Mouse (Mus musculus): ENCODE measurements around the gene Tarbp2.

The Tarbp2 gene

GRCm38 (mm10) chr15:102526111-102527002 is 8.4 kb downstream of the Tarbp2 start:
- DNase-seq = no peak

DNA sequence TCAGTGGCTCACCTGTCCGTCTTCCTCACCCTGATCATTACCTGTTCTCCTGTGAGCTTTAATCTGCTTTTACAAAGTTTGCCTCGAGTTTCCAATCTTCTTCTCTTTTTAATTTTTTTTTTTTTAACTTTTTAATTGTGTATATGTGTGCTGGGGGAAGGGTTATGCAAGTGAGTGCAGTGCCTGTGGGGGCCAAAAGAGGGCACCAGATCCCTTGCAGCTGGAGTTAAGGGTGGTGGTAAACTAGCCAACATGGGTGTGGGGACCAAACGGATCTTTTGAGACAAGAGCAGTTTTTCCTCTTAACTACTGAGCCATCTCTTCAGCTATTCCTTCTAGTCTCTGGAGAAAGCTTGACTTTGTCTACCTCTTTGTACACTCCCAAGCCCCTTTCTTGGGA is 9.9 kb downstream of the Tarbp2 start:
- DNase-seq = no peak

DNA sequence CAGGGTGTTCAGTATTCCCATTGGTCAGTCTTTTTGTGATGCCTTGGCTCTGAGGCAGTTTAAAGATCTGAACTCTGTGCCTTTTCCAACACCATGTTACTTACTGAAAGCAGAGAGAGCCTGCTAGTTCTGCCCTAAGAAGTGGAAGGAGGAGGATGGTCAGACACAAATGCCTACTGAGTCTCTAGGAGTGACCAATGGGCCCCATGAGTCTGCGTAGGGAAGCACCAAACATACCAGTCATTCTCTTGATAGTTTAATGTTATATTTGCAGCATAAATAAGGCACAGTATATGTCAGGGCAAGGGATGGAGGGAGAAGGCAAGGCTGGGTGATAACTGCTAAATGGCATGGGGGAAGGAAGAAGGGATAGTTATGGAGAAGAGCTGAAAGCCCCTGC is 10.4 kb downstream of the Tarbp2 start:
- DNase-seq = no peak

DNA sequence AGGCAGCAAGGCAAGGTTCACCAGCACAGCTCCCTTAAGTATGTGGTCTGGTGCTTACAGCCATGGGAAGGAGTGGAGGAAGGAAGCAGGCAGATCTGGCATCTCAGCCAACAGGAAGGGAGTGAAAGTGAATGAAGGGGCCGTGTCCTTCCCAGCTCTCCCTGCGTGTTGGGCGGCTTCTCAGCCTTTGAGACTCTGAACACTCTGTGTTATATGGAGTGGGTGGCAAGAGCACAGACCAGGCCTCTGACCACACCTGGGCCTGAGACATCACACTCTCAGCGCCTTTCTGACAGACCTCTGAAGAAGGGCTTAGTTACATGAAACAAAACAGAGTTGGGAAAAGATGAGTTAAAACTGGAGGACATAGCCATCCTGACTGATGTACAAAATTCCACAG is 12.6 kb downstream of the Tarbp2 start:
- no peak for DNase-seq

DNA sequence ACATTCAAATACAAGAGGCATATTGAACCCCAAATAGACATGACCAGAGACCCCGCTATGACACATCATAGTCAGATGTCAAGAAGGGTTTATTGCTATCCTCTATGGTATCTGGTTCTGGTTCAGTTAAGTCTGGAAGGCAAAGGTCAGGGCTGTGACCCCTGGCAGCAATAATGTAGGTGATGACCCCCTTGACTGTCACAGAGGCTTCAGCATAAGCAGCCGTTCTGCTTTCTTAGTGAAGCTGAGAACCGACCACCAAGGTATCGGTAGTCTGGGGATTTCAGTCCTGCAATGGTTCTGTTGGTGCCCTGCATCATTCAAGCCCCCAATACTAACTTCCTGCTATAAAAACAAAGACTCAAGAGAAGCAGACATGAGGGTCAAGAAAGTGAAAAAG is 13.6 kb downstream of the Tarbp2 start:
- no peak for DNase-seq

DNA sequence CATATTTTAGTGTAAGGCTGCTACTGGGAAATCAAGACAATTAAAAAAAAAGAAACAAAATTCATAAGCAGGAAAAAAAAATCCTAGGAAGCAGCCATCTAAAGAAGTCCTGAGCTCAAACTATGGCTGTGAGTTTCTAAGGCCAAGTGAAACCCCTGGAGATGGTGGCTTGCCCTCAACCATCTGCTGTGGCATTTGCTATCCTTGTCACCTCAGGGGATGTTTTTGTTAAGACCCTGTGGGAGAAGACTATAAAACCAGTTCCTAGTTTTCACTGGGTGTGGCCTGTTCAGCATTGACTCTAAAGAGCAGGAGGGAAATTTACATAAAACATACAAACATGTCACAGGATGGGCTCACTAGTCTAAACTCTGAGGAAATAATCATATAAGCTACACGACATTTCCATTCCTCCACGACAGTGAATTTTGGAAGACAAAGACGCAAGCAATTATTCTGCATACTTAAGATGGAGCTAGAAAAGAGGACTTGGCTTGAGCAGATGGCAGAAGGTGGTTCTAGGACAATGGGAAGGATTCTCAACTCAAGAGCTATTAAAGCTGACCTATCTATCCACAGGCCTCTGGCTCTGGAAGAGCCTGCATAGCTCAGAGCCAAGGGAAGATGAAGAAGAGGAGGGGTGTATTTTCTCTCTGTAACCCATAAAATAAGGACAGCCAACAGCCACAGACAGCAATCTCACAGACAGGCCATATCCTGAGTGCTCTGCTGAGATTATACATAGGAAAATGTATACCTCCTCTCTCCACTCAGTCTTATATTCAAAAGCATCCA is 14.3 kb downstream of the Tarbp2 start:
- no peak for DNase-seq

DNA sequence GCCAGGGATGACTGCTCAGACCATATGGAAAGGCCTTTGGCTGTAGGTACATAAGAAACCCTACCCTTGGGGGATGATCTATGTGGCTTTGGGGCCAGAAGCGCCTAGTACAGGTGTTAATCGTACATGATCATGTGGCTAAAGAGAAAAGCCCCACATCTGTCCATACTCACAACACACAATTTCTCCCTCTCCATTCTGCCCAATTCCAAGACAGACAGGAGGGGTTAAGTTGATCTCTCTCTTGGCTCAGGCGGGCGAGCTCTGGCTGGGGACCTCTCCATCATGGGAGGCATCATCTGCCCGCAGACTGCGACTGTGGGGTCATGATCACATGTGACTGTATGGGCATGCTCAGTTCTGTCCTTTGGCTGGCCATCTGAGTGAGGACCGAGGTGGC is 15.9 kb downstream of the Tarbp2 start:
- no peak for DNase-seq

- DNase-seq = no peak
These were observed 26.8 kb downstream of the Tarbp2 start for GRCm38 (mm10) chr15:102544801-102545200.

DNA sequence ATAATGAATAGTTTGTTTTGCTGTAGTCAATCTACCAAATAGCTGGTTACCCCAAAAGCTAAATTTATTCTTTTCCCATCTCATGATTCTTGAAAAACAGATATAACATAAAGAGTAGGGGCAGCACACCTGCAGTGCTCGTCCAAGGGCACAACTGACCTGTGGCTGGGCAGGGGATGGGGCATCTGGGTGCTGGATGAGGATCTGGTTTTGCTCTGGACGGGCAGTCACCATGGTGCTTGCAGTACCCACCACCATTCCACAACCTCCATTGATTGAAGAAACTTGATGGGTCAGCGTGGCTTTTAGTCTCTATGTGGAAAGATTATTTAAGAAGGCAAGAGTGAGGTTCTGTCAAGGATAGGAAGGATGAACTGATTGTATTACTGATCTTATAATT is 28.3 kb downstream of the Tarbp2 start:
- DNase-seq = no peak

DNA sequence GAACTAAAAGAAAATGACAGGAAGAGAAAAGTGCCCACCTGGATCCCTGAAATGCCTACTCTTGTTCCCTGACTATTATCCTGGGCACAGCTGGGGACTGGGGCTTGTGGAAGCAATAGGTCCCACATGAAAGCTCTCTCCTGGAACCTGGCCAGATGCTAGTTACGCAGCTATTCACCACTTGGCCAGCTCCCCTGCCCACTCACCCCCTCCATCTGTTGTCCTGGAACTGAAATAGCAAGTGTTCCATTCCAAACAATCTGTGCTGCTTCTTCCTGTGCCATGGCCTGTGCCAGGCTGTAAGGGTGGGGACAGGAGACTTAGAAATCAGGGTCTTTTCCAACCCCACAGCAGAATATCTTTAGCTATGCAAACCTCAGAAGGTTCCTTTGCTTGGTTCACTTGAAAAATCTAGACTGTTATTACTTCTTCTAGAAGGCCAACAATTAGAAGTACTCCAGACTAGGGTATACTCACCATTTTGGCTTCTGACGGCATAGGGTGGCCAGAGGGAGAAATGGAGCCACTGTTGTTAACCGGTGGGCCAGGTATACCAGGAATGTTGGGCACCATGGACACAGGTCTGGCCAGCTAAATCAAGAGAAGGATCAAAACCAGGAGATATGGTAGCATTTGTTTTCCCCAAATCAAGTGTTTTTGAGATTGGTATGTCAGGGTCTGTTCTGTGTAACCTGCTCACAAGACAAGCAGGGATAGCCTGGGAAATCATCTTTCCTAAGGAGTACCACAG is 28.9 kb downstream of the Tarbp2 start:
- no peak for DNase-seq

GRCm38 (mm10) chr15:102547478-102547877 is 29.5 kb downstream of the Tarbp2 start:
- no peak for DNase-seq

- no peak for DNase-seq
These were observed 34.6 kb downstream of the Tarbp2 start for GRCm38 (mm10) chr15:102552599-102552998.

- DNase-seq = no peak
These were observed 37.6 kb downstream of the Tarbp2 start for GRCm38 (mm10) chr15:102555581-102555980.

GRCm38 (mm10) chr15:102557580-102557979 is 39.6 kb downstream of the Tarbp2 start:
- DNase-seq = no peak

DNA sequence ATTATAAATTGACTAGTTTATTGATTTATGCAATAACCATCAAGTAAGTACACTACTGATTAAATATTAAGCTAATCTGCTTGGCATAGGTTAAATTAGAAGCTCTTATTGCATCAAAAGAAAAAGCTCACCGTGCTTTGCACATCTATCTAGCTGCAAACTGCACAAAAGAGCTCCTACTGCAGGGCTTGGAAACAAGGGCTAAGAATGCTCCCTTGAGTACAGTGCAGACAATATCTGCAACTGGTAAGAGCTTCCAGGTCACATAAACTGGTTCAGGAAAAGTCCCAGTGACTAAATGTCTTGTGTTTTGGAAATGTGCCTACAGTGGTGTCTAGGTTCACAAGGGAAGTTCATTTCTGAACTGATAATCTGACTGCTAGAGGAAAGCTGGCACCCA is 44.5 kb downstream of the Tarbp2 start:
- DNase-seq = no peak

GRCm38 (mm10) chr15:102563061-102563460 is 45.1 kb downstream of the Tarbp2 start:
- no peak for DNase-seq

DNA sequence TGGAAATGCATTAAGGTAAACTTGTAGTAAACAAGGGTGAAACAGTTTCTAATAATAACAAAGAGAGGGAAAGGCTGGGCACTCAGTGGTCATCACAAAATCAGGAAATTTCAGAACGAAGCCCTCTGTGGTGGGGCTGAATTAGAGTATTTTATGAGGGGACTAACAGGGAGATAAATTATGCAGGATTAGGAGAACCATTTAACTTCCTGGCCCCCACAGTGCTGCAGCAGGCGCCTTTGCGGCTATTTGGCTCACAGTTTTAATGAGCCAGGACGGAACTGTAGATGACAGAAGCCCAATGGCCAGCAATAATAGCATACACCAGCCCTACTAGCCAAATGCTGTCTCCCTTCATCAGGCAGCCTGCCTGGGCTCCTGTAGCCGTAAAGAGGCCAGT is 45.7 kb downstream of the Tarbp2 start:
- no peak for DNase-seq

GRCm38 (mm10) chr15:102567849-102568248 is 49.9 kb downstream of the Tarbp2 start:
- no peak for DNase-seq

- DNase-seq = no peak
These were observed 54.1 kb downstream of the Tarbp2 start for GRCm38 (mm10) chr15:102572081-102572480.
